Mouse (Mus musculus) C2C12 (cell line): ENCODE data around the gene Src.

Experiments
- CTCF ChIP-seq: IDR thresholded peaks from one replicate; pipeline ENCODE4 v1.5.1; 2011; ENCODE audit not compliant: control insufficient read depth, insufficient read depth, insufficient read length
- FOSL1 ChIP-seq: IDR thresholded peaks from one replicate; pipeline ENCODE4 v1.8.0; 2011; ENCODE audit warnings: mild to moderate bottlenecking, low read length; ENCODE audit not compliant: poor library complexity, insufficient read depth, severe bottlenecking
- MAX ChIP-seq: IDR thresholded peaks from one replicate; pipeline ENCODE4 v1.6.1; 2011; ENCODE audit warnings: mild to moderate bottlenecking, control low read depth
- MYOG ChIP-seq: IDR thresholded peaks from one replicate; pipeline ENCODE4 v1.6.1; 2011; ENCODE audit not compliant: control insufficient read depth, insufficient read length; ENCODE audit errors: extremely low read depth
- USF1 ChIP-seq: IDR thresholded peaks from one replicate; pipeline ENCODE4 v1.6.1; 2011; ENCODE audit warnings: low read depth, mild to moderate bottlenecking, control low read depth, moderate library complexity

GRCm38 (mm10) chr2:157400491-157400890 lies 17.8 kb upstream of the Src start:
- TF ChIP-seq CTCF, result no peak
- no peak for TF ChIP-seq MAX
- TF ChIP-seq MYOG, result no peak
- no peak for TF ChIP-seq FOSL1
- TF ChIP-seq USF1, result no peak
